ENCODE assay signal across 8 mouse cellular contexts in genomic region chr17:80833355-80834175, GRCm38 (mm10).
DNase-seq lines count a peak whose midpoint lies in the region; ATAC-seq lines count a peak whose summit lies in the region.

No protein-coding gene starts in this region.

- H3K27me3 ChIP-seq in forebrain, embryonic 11.5 days (ENCODE audit: control insufficient read depth, insufficient read depth, low read length) = no peaks in the 10 kb centered on the region
- no peaks in the 10 kb centered on the region for H3K27me3 ChIP-seq in forebrain, embryonic 14.5 days (replicated peaks; ENCODE audit: control insufficient read depth, insufficient read depth, low read length)
- H3K27me3 ChIP-seq in midbrain, embryonic 11.5 days (ENCODE audit: control insufficient read depth, insufficient read depth, low read length) = no peaks in the 10 kb centered on the region
- no peaks in the 10 kb centered on the region for H3K27me3 ChIP-seq in midbrain, embryonic 16.5 days (ENCODE audit: control insufficient read depth, insufficient read depth, low read depth, low read length)
- no peaks in the 10 kb centered on the region for H3K27me3 ChIP-seq in kidney, embryonic 14.5 days (ENCODE audit: control insufficient read depth, insufficient read depth, low read length)
- no peaks in the 10 kb centered on the region for H3K27me3 ChIP-seq in stomach, embryonic 16.5 days (ENCODE audit: control insufficient read depth, insufficient read depth, low read length)

- H3K4me1 ChIP-seq in forebrain, embryonic 11.5 days (replicated peaks; ENCODE audit: control insufficient read depth, insufficient read depth, low read length) = no peaks in the 10 kb centered on the region
- H3K4me1 ChIP-seq in forebrain, embryonic 14.5 days (ENCODE audit: control insufficient read depth, insufficient read depth, low read length) = no peaks in the 10 kb centered on the region
- no peaks in the 10 kb centered on the region for H3K4me1 ChIP-seq in midbrain, embryonic 11.5 days (ENCODE audit: control insufficient read depth, insufficient read depth, low read length)
- H3K4me1 ChIP-seq in midbrain, embryonic 16.5 days (ENCODE audit: control insufficient read depth, insufficient read depth, low read length) = peaks cover 6% of the 10 kb centered on the region
- H3K4me1 ChIP-seq in kidney, embryonic 14.5 days (ENCODE audit: control insufficient read depth, insufficient read depth, low read length) = 0 out of 2 replicates have a peak, but pooled peaks cover 2% of the 10 kb centered on the region
- peaks cover 4% of the 10 kb centered on the region; the same call in 1 of the 2 replicates for H3K4me1 ChIP-seq in stomach, embryonic 16.5 days (ENCODE audit: control insufficient read depth, insufficient read depth, low read length)

- ATAC-seq in forebrain, embryonic 11.5 days (replicated peaks; ENCODE audit: low FRiP score) = peak; percentile 49; the same call in 1 of the 2 replicates
- ATAC-seq in forebrain, embryonic 14.5 days = no peak
- no peak for ATAC-seq in midbrain, embryonic 11.5 days (ENCODE audit: low FRiP score)
- ATAC-seq in midbrain, embryonic 16.5 days = no peak
- 0 out of 2 replicates have a peak, but pooled peaks have one; percentile 55 for ATAC-seq in kidney, embryonic 14.5 days (ENCODE audit: low FRiP score, low TSS enrichment)
- ATAC-seq in stomach, embryonic 16.5 days (ENCODE audit: insufficient read depth, low FRiP score) = no peak; the same call in 1 of the 2 replicates

- 35% methylated on average over 10 of the region's 10 CpGs for WGBS in forebrain, embryonic 11.5 days
- WGBS in forebrain, embryonic 14.5 days = 39% methylated on average over 10 of the region's 10 CpGs
- WGBS in midbrain, embryonic 11.5 days = 44% methylated on average over 10 of the region's 10 CpGs
- WGBS in midbrain, embryonic 16.5 days = 35% methylated on average over 10 of the region's 10 CpGs
- 33% methylated on average over 10 of the region's 10 CpGs for WGBS in kidney, embryonic 14.5 days
- WGBS in stomach, embryonic 16.5 days = 25% methylated on average over 10 of the region's 10 CpGs

- H3K9me3 ChIP-seq in forebrain, embryonic 11.5 days (ENCODE audit: control insufficient read depth, low read length) = no peaks in the 10 kb centered on the region
- H3K9me3 ChIP-seq in forebrain, embryonic 14.5 days (replicated peaks; ENCODE audit: control insufficient read depth, low read length) = no peaks in the 10 kb centered on the region
- H3K9me3 ChIP-seq in midbrain, embryonic 11.5 days (ENCODE audit: control insufficient read depth, low read length) = no peaks in the 10 kb centered on the region
- H3K9me3 ChIP-seq in midbrain, embryonic 16.5 days (replicated peaks; ENCODE audit: control insufficient read depth, low read length, poor library complexity, severe bottlenecking) = no peaks in the 10 kb centered on the region
- no peaks in the 10 kb centered on the region for H3K9me3 ChIP-seq in kidney, embryonic 14.5 days (ENCODE audit: control insufficient read depth, low read length)
- H3K9me3 ChIP-seq in stomach, embryonic 16.5 days (replicated peaks; ENCODE audit: control insufficient read depth, low read length) = no peaks in the 10 kb centered on the region

- no peak overlapping the region for H3K27ac ChIP-seq in forebrain, embryonic 11.5 days (ENCODE audit: low read depth, low read length)
- H3K27ac ChIP-seq in forebrain, embryonic 14.5 days (ENCODE audit: low read depth, low read length) = no peak overlapping the region
- H3K27ac ChIP-seq in midbrain, embryonic 11.5 days (ENCODE audit: low read depth, low read length) = no peak overlapping the region
- no peak overlapping the region for H3K27ac ChIP-seq in midbrain, embryonic 16.5 days (ENCODE audit: low read length)
- H3K27ac ChIP-seq in kidney, embryonic 14.5 days (ENCODE audit: low read depth, low read length) = no peak overlapping the region
- H3K27ac ChIP-seq in stomach, embryonic 16.5 days (ENCODE audit: low read length) = no peak overlapping the region

- H3K36me3 ChIP-seq in forebrain, embryonic 11.5 days (ENCODE audit: control insufficient read depth, insufficient read depth, low read length) = no peaks in the 10 kb centered on the region
- H3K36me3 ChIP-seq in forebrain, embryonic 14.5 days (ENCODE audit: control insufficient read depth, insufficient read depth, low read length) = no peaks in the 10 kb centered on the region
- no peaks in the 10 kb centered on the region for H3K36me3 ChIP-seq in midbrain, embryonic 11.5 days (ENCODE audit: control insufficient read depth, insufficient read depth, low read length)
- no peaks in the 10 kb centered on the region for H3K36me3 ChIP-seq in midbrain, embryonic 16.5 days (ENCODE audit: control insufficient read depth, insufficient read depth, low read length)
- H3K36me3 ChIP-seq in kidney, embryonic 14.5 days (ENCODE audit: control insufficient read depth, insufficient read depth, low read length) = no peaks in the 10 kb centered on the region
- no peaks in the 10 kb centered on the region for H3K36me3 ChIP-seq in stomach, embryonic 16.5 days (ENCODE audit: control insufficient read depth, insufficient read depth, low read length)

- DNase-seq in forebrain, embryonic 11.5 days (ENCODE audit: low spot score) = no peak
- no peak for DNase-seq in forebrain, embryonic 14.5 days (ENCODE audit: low spot score)
- DNase-seq in midbrain, embryonic 11.5 days (ENCODE audit: low spot score, missing footprints) = peak; percentile 78
- no peak for DNase-seq in spleen, adult 12 weeks (ENCODE audit: low spot score)
- DNase-seq in ovary, postnatal 14 days (ENCODE audit: low spot score) = no peak

- no peak overlapping the region for H3K4me2 ChIP-seq in forebrain, embryonic 11.5 days (ENCODE audit: low read depth, low read length, severe bottlenecking)
- no peak overlapping the region for H3K4me2 ChIP-seq in forebrain, embryonic 14.5 days (ENCODE audit: low read length)
- H3K4me2 ChIP-seq in midbrain, embryonic 11.5 days = no peak overlapping the region
- H3K4me2 ChIP-seq in midbrain, embryonic 16.5 days (ENCODE audit: low read length) = no peak overlapping the region
- no peak overlapping the region for H3K4me2 ChIP-seq in kidney, embryonic 14.5 days (replicated peaks; ENCODE audit: low read depth, low read length)
- no peak overlapping the region for H3K4me2 ChIP-seq in stomach, embryonic 16.5 days (ENCODE audit: low read depth, low read length)

- H3K9ac ChIP-seq in forebrain, embryonic 11.5 days (ENCODE audit: low read length) = no peak overlapping the region
- H3K9ac ChIP-seq in forebrain, embryonic 14.5 days (ENCODE audit: low read length) = no peak overlapping the region
- H3K9ac ChIP-seq in midbrain, embryonic 11.5 days (ENCODE audit: low read length) = no peak overlapping the region
- H3K9ac ChIP-seq in midbrain, embryonic 16.5 days (ENCODE audit: low read depth, low read length) = no peak overlapping the region
- H3K9ac ChIP-seq in kidney, embryonic 14.5 days (ENCODE audit: low read depth, low read length) = no peak overlapping the region
- H3K9ac ChIP-seq in stomach, embryonic 16.5 days (ENCODE audit: low read length) = peak overlapping the region; percentile 26; the same call in 1 of the 2 replicates

- no peak overlapping the region for H3K4me3 ChIP-seq in forebrain, embryonic 11.5 days (ENCODE audit: low read depth, low read length)
- no peak overlapping the region for H3K4me3 ChIP-seq in forebrain, embryonic 14.5 days (ENCODE audit: low read depth, low read length)
- H3K4me3 ChIP-seq in midbrain, embryonic 11.5 days (ENCODE audit: low read depth, low read length) = no peak overlapping the region
- no peak overlapping the region for H3K4me3 ChIP-seq in midbrain, embryonic 16.5 days (ENCODE audit: low read depth, low read length)
- no peak overlapping the region for H3K4me3 ChIP-seq in kidney, embryonic 14.5 days (ENCODE audit: low read length)
- H3K4me3 ChIP-seq in stomach, embryonic 16.5 days (replicated peaks; ENCODE audit: low read length) = no peak overlapping the region

Comparison
In these comparisons a context has a peak if more than half of its experiments do, and no peak if none do; other contexts are left out.
1. ATAC-seq: peak in forebrain, embryonic 11.5 days (single experiment) and kidney, embryonic 14.5 days (single experiment); none in forebrain, embryonic 14.5 days (single experiment), midbrain, embryonic 11.5 days (single experiment), midbrain, embryonic 16.5 days (single experiment) and stomach, embryonic 16.5 days (single experiment).